Mouse (Mus musculus): ENCODE results near the gene Ndufa11.

- no peak for TF ChIP-seq CTCF (IDR thresholded peaks at IDR 0.05; ENCODE audit: low read depth)
- TF ChIP-seq EP300 (IDR thresholded peaks at IDR 0.05; ENCODE audit: low read depth), result no peak
Observed at GRCm38 (mm10) chr17:56765431-56765830, 47.9 kb downstream of the Ndufa11 start.

Data from liver, embryonic 14.5 days (tissue).